Mouse (Mus musculus) adrenal gland, adult (tissue): ENCODE data around the gene Epha2.

Experiments used
- DNase-seq, 2 experiments: peaks; one replicate each; pipeline ENCODE4 v3.0.0; 2022 to 2023; ENCODE audit warnings: low spot score in 1 of 2; ENCODE audit not compliant: inconsistent age in 2 of 2

The Epha2 gene

GRCm38 (mm10) chr4:141301116-141301553, at the start of gene Epha2:
Gene Epha2 (plus strand): TSS chr4:141301240.
- DNase-seq: peak; percentile 92 to 98

- DNase-seq: peak in 1 of 2 experiments; percentile 45
Observed at GRCm38 (mm10) chr4:141252641-141253040, 48.4 kb upstream of the Epha2 start.

GRCm38 (mm10) chr4:141254234-141254633, 46.8 kb upstream of the Epha2 start:
- DNase-seq: peak in 1 of 2 experiments; percentile 31

- peak in 1 of 2 experiments; percentile 48 for DNase-seq
Observed at GRCm38 (mm10) chr4:141257440-141257839, 43.6 kb upstream of the Epha2 start.

- no peak for DNase-seq
Observed at GRCm38 (mm10) chr4:141259413-141259812, 41.6 kb upstream of the Epha2 start.

GRCm38 (mm10) chr4:141260007-141260723, 40.9 kb upstream of the Epha2 start:
- DNase-seq: peak; percentile 53 to 79

- DNase-seq: no peak
Observed at GRCm38 (mm10) chr4:141262906-141263637, 38.0 kb upstream of the Epha2 start.

- DNase-seq: no peak
Observed at GRCm38 (mm10) chr4:141265979-141266637, 34.9 kb upstream of the Epha2 start.

GRCm38 (mm10) chr4:141267250-141267649, 33.8 kb upstream of the Epha2 start:
- no peak for DNase-seq

GRCm38 (mm10) chr4:141267837-141268236, 33.2 kb upstream of the Epha2 start:
- DNase-seq: peak; percentile 56 to 87

- no peak for DNase-seq
Observed at GRCm38 (mm10) chr4:141268350-141268749, 32.7 kb upstream of the Epha2 start.

- no peak for DNase-seq
Observed at GRCm38 (mm10) chr4:141269080-141269479, 32.0 kb upstream of the Epha2 start.

- DNase-seq: no peak
Observed at GRCm38 (mm10) chr4:141270201-141270940, 30.7 kb upstream of the Epha2 start.

GRCm38 (mm10) chr4:141271228-141271627, 29.8 kb upstream of the Epha2 start:
- DNase-seq: no peak

GRCm38 (mm10) chr4:141271721-141272120, 29.3 kb upstream of the Epha2 start:
- DNase-seq: peak; percentile 59 to 73

GRCm38 (mm10) chr4:141272878-141273277, 28.2 kb upstream of the Epha2 start:
- no peak for DNase-seq

- peak; percentile 86 to 94 for DNase-seq
Observed at GRCm38 (mm10) chr4:141273296-141273695, 27.7 kb upstream of the Epha2 start.

- DNase-seq: no peak
Observed at GRCm38 (mm10) chr4:141274485-141275341, 26.3 kb upstream of the Epha2 start.

GRCm38 (mm10) chr4:141277157-141277556, 23.9 kb upstream of the Epha2 start:
- DNase-seq: no peak

- DNase-seq: peak; percentile 83 to 91
Observed at GRCm38 (mm10) chr4:141278154-141278553, 22.9 kb upstream of the Epha2 start.
